Mouse (Mus musculus): ENCODE data around the gene Ppp3ca. TPM values are rescaled to one million over a fixed set of nuclear protein-coding genes. Genes with fewer than 3 reads are reported as not detected.

Ppp3ca gene
- total and polyA plus RNA-seq, 3 experiments: 17.4 to 40.6 (median 32.0) TPM

- H3K4me1 ChIP-seq (ENCODE audit: control insufficient read depth in 1 of 2, insufficient read depth in 2 of 2, low read length in 2 of 2): no peaks in the 10 kb centered on the region
- DNase-seq (ENCODE audit: low read depth, low spot score): no peak
- H3K27ac ChIP-seq (ENCODE audit: control insufficient read depth, low read depth, low read length): no peak overlapping the region
- H3K27me3 ChIP-seq (ENCODE audit: control insufficient read depth in 1 of 2, insufficient read depth in 2 of 2, low read length in 2 of 2): no peaks in the 10 kb centered on the region
- H3K9ac ChIP-seq (ENCODE audit: control insufficient read depth, low read depth, low read length, poor library complexity, severe bottlenecking): no peak overlapping the region
- H3K9me3 ChIP-seq (replicated peaks; ENCODE audit: insufficient read depth, low read length): no peaks in the 10 kb centered on the region
- no peak overlapping the region for H3K4me3 ChIP-seq (ENCODE audit: control insufficient read depth in 1 of 2, insufficient read depth in 1 of 2, low read depth in 2 of 2, low read length in 2 of 2)
- H3K36me3 ChIP-seq (ENCODE audit: control insufficient read depth in 1 of 2, insufficient read depth in 2 of 2, low read length in 2 of 2): no peaks in the 10 kb centered on the region
- H3K79me2 ChIP-seq (ENCODE audit: control insufficient read depth, insufficient read depth, low read length, poor library complexity): no peaks in the 10 kb centered on the region
- no peak for TF ChIP-seq MAZ (IDR thresholded peaks at IDR 0.05; ENCODE audit: low read depth, low read length)
- no peak for TF ChIP-seq ZKSCAN1 (IDR thresholded peaks at IDR 0.05; ENCODE audit: low read depth, low read length)
- TF ChIP-seq TBP (IDR thresholded peaks at IDR 0.05; ENCODE audit: low read depth, low read length): no peak
- no peak for TF ChIP-seq TAL1 (IDR thresholded peaks at IDR 0.05; ENCODE audit: low read length)
- no peak for TF ChIP-seq MYC (IDR thresholded peaks at IDR 0.05; ENCODE audit: low read depth, low read length)
- no peak for TF ChIP-seq EP300 (IDR thresholded peaks at IDR 0.05; ENCODE audit: low read depth in 1 of 2, low read length in 2 of 2)
These were observed 18.4 kb upstream of the Ppp3ca start for GRCm38 (mm10) chr3:136651496-136651895.

GRCm38 (mm10) chr3:136656460-136657035 lies 13.4 kb upstream of the Ppp3ca start:
- no peaks in the 10 kb centered on the region for H3K27me3 ChIP-seq (ENCODE audit: control insufficient read depth in 1 of 2, insufficient read depth in 2 of 2, low read length in 2 of 2)
- H3K9ac ChIP-seq (ENCODE audit: control insufficient read depth, low read depth, low read length, poor library complexity, severe bottlenecking): no peak overlapping the region
- TF ChIP-seq MYB (IDR thresholded peaks at IDR 0.05; ENCODE audit: low read depth, low read length) (no peak), JUND (IDR thresholded peaks at IDR 0.05; ENCODE audit: low read depth, low read length) (no peak), MAX (IDR thresholded peaks at IDR 0.05; ENCODE audit: low read length) (no peak), NELFE (IDR thresholded peaks at IDR 0.05; ENCODE audit: low read depth, low read length) (no peak), TBP (IDR thresholded peaks at IDR 0.05; ENCODE audit: low read depth, low read length) (no peak), GATA1 (IDR thresholded peaks at IDR 0.05; ENCODE audit: low read depth, low read length) (no peak)
- no peaks in the 10 kb centered on the region for H3K36me3 ChIP-seq (ENCODE audit: control insufficient read depth in 1 of 2, insufficient read depth in 2 of 2, low read length in 2 of 2)
- no peaks in the 10 kb centered on the region for H3K79me2 ChIP-seq (ENCODE audit: control insufficient read depth, insufficient read depth, low read length, poor library complexity)
- DNase-seq (ENCODE audit: low read depth, low spot score): no peak
- H3K27ac ChIP-seq (ENCODE audit: control insufficient read depth, low read depth, low read length): no peak overlapping the region
- no peak overlapping the region for H3K4me3 ChIP-seq (ENCODE audit: control insufficient read depth in 1 of 2, insufficient read depth in 1 of 2, low read depth in 2 of 2, low read length in 2 of 2)
- no peaks in the 10 kb centered on the region for H3K9me3 ChIP-seq (replicated peaks; ENCODE audit: insufficient read depth, low read length)
- no peaks in the 10 kb centered on the region for H3K4me1 ChIP-seq (ENCODE audit: control insufficient read depth in 1 of 2, insufficient read depth in 2 of 2, low read length in 2 of 2)

DNA sequence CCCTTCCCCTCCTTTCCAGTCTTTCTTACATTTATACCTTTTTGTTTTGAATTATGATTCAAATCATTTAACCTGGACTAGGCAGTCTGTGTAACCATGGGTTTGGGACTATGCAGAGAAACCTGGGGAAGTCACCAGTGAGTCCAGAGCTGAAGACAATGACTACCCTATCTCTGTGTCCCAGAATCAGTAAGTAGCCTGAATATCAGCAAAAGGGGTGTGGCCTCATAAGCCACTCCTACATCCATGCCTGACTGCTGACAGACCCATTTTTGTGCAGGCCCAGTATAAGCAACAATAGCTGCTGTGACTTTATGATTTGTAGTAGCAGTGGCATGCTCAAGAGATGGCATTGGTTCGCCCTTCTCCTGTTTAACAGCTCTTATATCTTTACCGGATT lies 11.2 kb upstream of the Ppp3ca start:
- DNase-seq (ENCODE audit: low read depth, low spot score): peak; percentile 42
- Histone ChIP-seq H3K79me2 (ENCODE audit: control insufficient read depth, insufficient read depth, low read length, poor library complexity) (no peaks in the 10 kb centered on the region), H3K9ac (ENCODE audit: control insufficient read depth, low read depth, low read length, poor library complexity, severe bottlenecking) (no peak overlapping the region), H3K36me3 (ENCODE audit: control insufficient read depth in 1 of 2, insufficient read depth in 2 of 2, low read length in 2 of 2) (no peaks in the 10 kb centered on the region), H3K9me3 (replicated peaks; ENCODE audit: insufficient read depth, low read length) (no peaks in the 10 kb centered on the region), H3K27me3 (ENCODE audit: control insufficient read depth in 1 of 2, insufficient read depth in 2 of 2, low read length in 2 of 2) (no peaks in the 10 kb centered on the region), H3K27ac (ENCODE audit: control insufficient read depth, low read depth, low read length) (no peak overlapping the region), H3K4me1 (ENCODE audit: control insufficient read depth in 1 of 2, insufficient read depth in 2 of 2, low read length in 2 of 2) (no peaks in the 10 kb centered on the region), H3K4me3 (ENCODE audit: control insufficient read depth in 1 of 2, insufficient read depth in 1 of 2, low read depth in 2 of 2, low read length in 2 of 2) (no peak overlapping the region)
- TF ChIP-seq CTCF (IDR thresholded peaks at IDR 0.05 in 2 of 3, conservative IDR thresholded peaks at IDR 0.05 in 1 of 3; ENCODE audit: control insufficient read depth in 1 of 3, insufficient read depth in 1 of 3, low read depth in 2 of 3, low read length in 3 of 3, poor library complexity in 1 of 3, severe bottlenecking in 1 of 3) (no peak), HCFC1 (IDR thresholded peaks at IDR 0.05; ENCODE audit: low read depth, low read length) (no peak), CHD1 (IDR thresholded peaks at IDR 0.05; ENCODE audit: low read depth, low read length) (no peak), GATA1 (IDR thresholded peaks at IDR 0.05; ENCODE audit: low read depth, low read length) (no peak)

Data from MEL (cell line).